In the genomic region with DNA sequence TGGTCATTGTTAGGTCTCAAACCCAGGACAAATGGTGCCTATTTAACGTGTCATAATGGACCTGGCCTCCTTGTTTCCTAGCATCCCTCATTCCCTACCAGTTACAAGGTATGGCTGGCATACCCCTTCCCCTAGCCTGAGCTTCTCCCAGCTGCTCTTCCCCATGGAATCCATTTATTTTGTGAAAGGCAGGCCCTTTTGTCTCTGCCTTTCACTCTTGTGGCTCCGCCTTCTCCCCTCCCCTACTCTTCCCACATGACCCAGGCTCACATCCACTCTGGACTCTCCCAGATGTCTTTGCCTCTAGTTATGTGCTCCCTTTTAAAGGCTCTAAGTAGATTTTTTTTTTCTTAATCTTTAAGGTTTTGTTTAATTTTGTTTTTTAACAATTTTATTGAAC, we compare ENCODE assay signal across 14 mouse cellular contexts. TPM values are rescaled to one million over a fixed set of nuclear protein-coding genes. Genes with fewer than 3 reads are reported as not detected.
DNase-seq lines count a peak whose midpoint lies in the region; ATAC-seq and TF ChIP-seq lines count a peak whose summit lies in the region.
"Had no signal": no experiment of that assay in that cellular context is flagged by ENCODE, and none has a peak within 500 bp of the region (broad histone marks: within the 10 kb centered on the region; RNA-seq: fewer than 3 reads in every experiment).

No protein-coding gene starts in this region.

- H3K9ac ChIP-seq in neural tube, embryonic 11.5 days (ENCODE audit: low read length), result no peak overlapping the region
- no peak overlapping the region for H3K9ac ChIP-seq in forebrain, embryonic 12.5 days
- H3K9ac ChIP-seq: heart, embryonic 15.5 days; stomach, embryonic 15.5 days had no signal

- peak; percentile 33 for DNase-seq in kidney, adult 2 months
- DNase-seq in kidney, adult 8-10 months, result no peak
- peak; percentile 68 for DNase-seq in neural tube, embryonic 11.5 days (ENCODE audit: low spot score)
- no peak for DNase-seq in neural tube, embryonic 10.5 days (ENCODE audit: extremely low spot score, low spot score)
- DNase-seq in retina, postnatal 1 day, result peak; percentile 63
- no peak for DNase-seq in layer of hippocampus, postnatal 14 days (ENCODE audit: low spot score in 2 of 2)
- DNase-seq: right cerebral cortex, postnatal 25 days had no signal

- no peak for TF ChIP-seq CTCF in kidney, adult 2 months (conservative IDR thresholded peaks at IDR 0.05; ENCODE audit: insufficient read depth, insufficient read length, low read depth, low read length)

- H3K9me3 ChIP-seq in neural tube, embryonic 11.5 days (ENCODE audit: control insufficient read depth, low read length), result no peaks in the 10 kb centered on the region
- no peaks in the 10 kb centered on the region for H3K9me3 ChIP-seq in forebrain, embryonic 12.5 days
- H3K9me3 ChIP-seq: heart, embryonic 15.5 days; stomach, embryonic 15.5 days had no signal

- H3K27ac ChIP-seq in kidney, adult 2 months (ENCODE audit: insufficient read depth, low read depth, low read length), result no peak overlapping the region
- peak overlapping the region; percentile 65 for H3K27ac ChIP-seq in neural tube, embryonic 11.5 days (ENCODE audit: low read depth, low read length)
- H3K27ac ChIP-seq in forebrain, embryonic 12.5 days, result peak overlapping the region; percentile 74
- H3K27ac ChIP-seq: heart, embryonic 15.5 days; stomach, embryonic 15.5 days had no signal

- peak; percentile 28; the same call in 1 of the 2 replicates for ATAC-seq in neural tube, embryonic 11.5 days (ENCODE audit: insufficient read depth, low FRiP score, low TSS enrichment)
- no peak for ATAC-seq in forebrain, embryonic 12.5 days (ENCODE audit: low FRiP score)
- ATAC-seq in activated CD4-positive, CD25-positive, alpha-beta regulatory T cell, adult 4 months, result no peak
- ATAC-seq: CD4-positive, CD25-positive, alpha-beta regulatory T cell, adult 4 months; intestine, embryonic 16.5 days had no signal

- TF ChIP-seq POLR2A in kidney, adult 2 months (IDR thresholded peaks at IDR 0.05; ENCODE audit: low read depth, low read length), result no peak

- 67% methylated on average over 2 of the region's 2 CpGs for WGBS in kidney, adult 2 months
- WGBS in neural tube, embryonic 11.5 days, result 49% methylated on average over 2 of the region's 2 CpGs
- 62% methylated on average over 2 of the region's 2 CpGs for WGBS in forebrain, embryonic 12.5 days

- no peak overlapping the region for H3K4me3 ChIP-seq in kidney, adult 2 months (ENCODE audit: insufficient read depth, low read depth, low read length)
- no peak overlapping the region for H3K4me3 ChIP-seq in neural tube, embryonic 11.5 days (ENCODE audit: low read depth, low read length)
- H3K4me3 ChIP-seq in forebrain, embryonic 12.5 days (replicated peaks), result no peak overlapping the region
- H3K4me3 ChIP-seq: heart, embryonic 15.5 days; stomach, embryonic 15.5 days had no signal

- H3K27me3 ChIP-seq in kidney, adult 2 months (replicated peaks; ENCODE audit: control insufficient read depth, insufficient read depth, low read length), result no peaks in the 10 kb centered on the region
- no peaks in the 10 kb centered on the region for H3K27me3 ChIP-seq in neural tube, embryonic 11.5 days (ENCODE audit: control insufficient read depth, insufficient read depth, low read length)
- H3K27me3 ChIP-seq in forebrain, embryonic 12.5 days, result no peaks in the 10 kb centered on the region
- H3K27me3 ChIP-seq: heart, embryonic 15.5 days; stomach, embryonic 15.5 days had no signal

- no peak overlapping the region for H3K4me2 ChIP-seq in neural tube, embryonic 11.5 days (ENCODE audit: low read depth)
- peak overlapping the region; percentile 30 for H3K4me2 ChIP-seq in forebrain, embryonic 12.5 days
- H3K4me2 ChIP-seq: heart, embryonic 15.5 days; stomach, embryonic 15.5 days had no signal

- H3K4me1 ChIP-seq in kidney, adult 2 months (ENCODE audit: control insufficient read depth, insufficient read depth, low read length), result peaks cover 7% of the 10 kb centered on the region; the same call in 1 of the 2 replicates
- peaks cover 12% of the 10 kb centered on the region for H3K4me1 ChIP-seq in neural tube, embryonic 11.5 days (ENCODE audit: control insufficient read depth, insufficient read depth, low read length)
- peaks cover 38% of the 10 kb centered on the region for H3K4me1 ChIP-seq in forebrain, embryonic 12.5 days

- no peaks in the 10 kb centered on the region for H3K36me3 ChIP-seq in kidney, adult 2 months (ENCODE audit: control insufficient read depth, insufficient read depth, low read length)
- H3K36me3 ChIP-seq in neural tube, embryonic 11.5 days (ENCODE audit: control insufficient read depth, insufficient read depth, low read length), result peaks cover 8% of the 10 kb centered on the region
- H3K36me3 ChIP-seq in forebrain, embryonic 12.5 days (replicated peaks), result peaks cover 44% of the 10 kb centered on the region

RNA-seq across cellular contexts. Expression of a gene that starts 2.8 kb away (rescaled TPM):
- 7.6 and 7.8 TPM in 2 replicates for polyA plus RNA-seq in kidney, adult 2 months (2012; rRNA removed)
- 24.5 and 25.5 TPM in 2 replicates for polyA plus RNA-seq in neural tube, embryonic 11.5 days (2014; fragmentation: Nextera tagmentation; extraction: Ambion mirVana)
- 24.5 and 25.7 TPM in 2 replicates for polyA plus RNA-seq in forebrain, embryonic 12.5 days (2016; fragmentation: Nextera tagmentation; extraction: Ambion mirVana)
- 10 to 100 TPM; 12.7 to 13.5 TPM for total RNA-seq in layer of hippocampus, postnatal 14 days (2021)
- 1 to 10 TPM; 6.8 to 8.6 TPM for polyA plus RNA-seq in activated CD4-positive, CD25-positive, alpha-beta regulatory T cell, adult 4 months (2017; shearing (Covaris generic))

RNA-seq across cellular contexts. Expression of a gene that starts 3.1 kb away (rescaled TPM):
- 24.6 and 25.8 TPM in 2 replicates for polyA plus RNA-seq in kidney, adult 2 months (2012; rRNA removed)
- polyA plus RNA-seq in neural tube, embryonic 11.5 days (2014; fragmentation: Nextera tagmentation; extraction: Ambion mirVana), result 57.3 and 57.9 TPM in 2 replicates
- 53.2 and 56.7 TPM in 2 replicates for polyA plus RNA-seq in forebrain, embryonic 12.5 days (2016; fragmentation: Nextera tagmentation; extraction: Ambion mirVana)
- total RNA-seq in layer of hippocampus, postnatal 14 days (2021), result 10 to 100 TPM; 24.5 to 24.7 TPM
- 10 to 100 TPM; 16.4 to 18.6 TPM for polyA plus RNA-seq in activated CD4-positive, CD25-positive, alpha-beta regulatory T cell, adult 4 months (2017; shearing (Covaris generic))

RNA-seq across cellular contexts. Expression of a gene that starts 22.8 kb away (rescaled TPM):
- 8.9 and 9.0 TPM in 2 replicates for polyA plus RNA-seq in kidney, adult 2 months (2012; rRNA removed)
- 0.26 and 0.50 TPM in 2 replicates for polyA plus RNA-seq in neural tube, embryonic 11.5 days (2014; fragmentation: Nextera tagmentation; extraction: Ambion mirVana)
- 0.32 and 0.69 TPM in 2 replicates for polyA plus RNA-seq in forebrain, embryonic 12.5 days (2016; fragmentation: Nextera tagmentation; extraction: Ambion mirVana)
- not detected for total RNA-seq in layer of hippocampus, postnatal 14 days (2021)
- polyA plus RNA-seq in activated CD4-positive, CD25-positive, alpha-beta regulatory T cell, adult 4 months (2017; shearing (Covaris generic)), result under 1 TPM in 1 of 2 experiments, not detected in 1; 0.45 TPM
- total RNA-seq: gastrocnemius, adult 18-20 months had no signal

RNA-seq across cellular contexts. Expression of a gene that starts 37.2 kb away (rescaled TPM):
- 24.5 and 29.5 TPM in 2 replicates for polyA plus RNA-seq in kidney, adult 2 months (2012; rRNA removed)
- polyA plus RNA-seq in neural tube, embryonic 11.5 days (2014; fragmentation: Nextera tagmentation; extraction: Ambion mirVana), result 20.1 and 20.5 TPM in 2 replicates
- polyA plus RNA-seq in forebrain, embryonic 12.5 days (2016; fragmentation: Nextera tagmentation; extraction: Ambion mirVana), result 23.9 and 25.1 TPM in 2 replicates
- total RNA-seq in layer of hippocampus, postnatal 14 days (2021), result 10 to 100 TPM; 22.0 to 27.0 TPM
- 10 to 100 TPM; 12.5 to 17.1 TPM for polyA plus RNA-seq in activated CD4-positive, CD25-positive, alpha-beta regulatory T cell, adult 4 months (2017; shearing (Covaris generic))

RNA-seq across cellular contexts. Expression of a gene that starts 38.1 kb away (rescaled TPM):
- 32.8 and 38.7 TPM in 2 replicates for polyA plus RNA-seq in kidney, adult 2 months (2012; rRNA removed)
- polyA plus RNA-seq in neural tube, embryonic 11.5 days (2014; fragmentation: Nextera tagmentation; extraction: Ambion mirVana), result 44.3 and 47.7 TPM in 2 replicates
- polyA plus RNA-seq in forebrain, embryonic 12.5 days (2016; fragmentation: Nextera tagmentation; extraction: Ambion mirVana), result 35.3 and 38.3 TPM in 2 replicates
- 10 to 100 TPM; 42.5 to 46.2 TPM for total RNA-seq in layer of hippocampus, postnatal 14 days (2021)
- 10 to 100 TPM; 17.6 to 17.9 TPM for polyA plus RNA-seq in activated CD4-positive, CD25-positive, alpha-beta regulatory T cell, adult 4 months (2017; shearing (Covaris generic))

Comparison
In these comparisons a context has a peak if more than half of its experiments do, and no peak if none do; other contexts are left out.
1. DNase-seq: peak in kidney, adult 2 months (single experiment), neural tube, embryonic 11.5 days (single experiment) and retina, postnatal 1 day (single experiment); none in kidney, adult 8-10 months (0 of 2), neural tube, embryonic 10.5 days (single experiment) and layer of hippocampus, postnatal 14 days (0 of 2).